In genomic region chr5:4990237-4990636, GRCm38 (mm10) we compare ENCODE assay signal across 19 mouse cellular contexts.
"Had no signal": no experiment of that assay in that cellular context is flagged by ENCODE, and none has a peak within 500 bp of the region (broad histone marks: within the 10 kb centered on the region; RNA-seq: fewer than 3 reads in every experiment).

No protein-coding gene starts in this region.

- ATAC-seq: liver, postnatal 0 days; lung, postnatal 0 days; midbrain, embryonic 13.5 days had no signal

- H3K4me3 ChIP-seq: kidney, embryonic 15.5 days; limb, embryonic 12.5 days; limb, embryonic 15.5 days; midbrain, embryonic 13.5 days; stomach, embryonic 15.5 days had no signal

- DNase-seq: kidney, adult 11 months; kidney, adult 8-10 months; kidney, postnatal 10 days; kidney, postnatal 36 days; left cerebral cortex, postnatal 4 days; liver, postnatal 0 days; lung, embryonic 14.5 days; right cerebral cortex, postnatal 25 days; spleen, adult 18-20 months; thymus, postnatal 25 days had no signal

- H3K9me3 ChIP-seq: kidney, embryonic 15.5 days; limb, embryonic 12.5 days; limb, embryonic 15.5 days; midbrain, embryonic 13.5 days; stomach, embryonic 15.5 days had no signal

- H3K4me2 ChIP-seq: kidney, embryonic 15.5 days; limb, embryonic 12.5 days; limb, embryonic 15.5 days; liver, embryonic 11.5 days; lung, embryonic 14.5 days; midbrain, embryonic 13.5 days; stomach, embryonic 15.5 days had no signal

- H3K27ac ChIP-seq: kidney, embryonic 15.5 days; limb, embryonic 12.5 days; limb, embryonic 15.5 days; liver, embryonic 14.5 days; macrophage; midbrain, embryonic 13.5 days; stomach, embryonic 15.5 days had no signal

- H3K36me3 ChIP-seq: kidney, embryonic 15.5 days; limb, embryonic 12.5 days; limb, embryonic 15.5 days; midbrain, embryonic 13.5 days; stomach, embryonic 15.5 days had no signal

- H3K9ac ChIP-seq: kidney, embryonic 15.5 days; limb, embryonic 12.5 days; limb, embryonic 15.5 days; liver, embryonic 14.5 days; liver, postnatal 0 days; lung, embryonic 14.5 days; midbrain, embryonic 13.5 days; stomach, embryonic 15.5 days had no signal

- H3K27me3 ChIP-seq: kidney, embryonic 15.5 days; limb, embryonic 12.5 days; limb, embryonic 15.5 days; midbrain, embryonic 13.5 days; stomach, embryonic 15.5 days had no signal

- H3K4me1 ChIP-seq: kidney, embryonic 15.5 days; limb, embryonic 12.5 days; stomach, embryonic 15.5 days had no signal
